Mouse (Mus musculus) midbrain, embryonic 13.5 days (tissue): ENCODE data around the gene 2700097O09Rik. TPM values are rescaled to one million over a fixed set of nuclear protein-coding genes. Genes with fewer than 3 reads are reported as not detected.
"Not testable (repeated sequence)": the region's sequence is repeated elsewhere in the genome, so short reads cannot be mapped to it uniquely, and the experiment has no call there.

Experiments used
- ATAC-seq: fragments of 200-750 bp; cut with Nextera tagmentation; 2 replicates; pipeline ENCODE4 v1.8.0; 2017; ENCODE audit warnings: mild to moderate bottlenecking, moderate TSS enrichment, moderate library complexity
- H3K27ac ChIP-seq: fragments of 300-500 bp; sonication (generic); 2 replicates; pipeline ENCODE4 v1.5.1; 2015; ENCODE audit warnings: inconsistent platforms, mild to moderate bottlenecking, moderate library complexity
- H3K27me3 ChIP-seq: fragments of 300-500 bp; sonication (generic); 2 replicates; pipeline ENCODE4 v1.6.1; 2015; ENCODE audit warnings: mild to moderate bottlenecking, inconsistent platforms
- H3K36me3 ChIP-seq: fragments of 300-500 bp; sonication (generic); 2 replicates; pipeline ENCODE4 v1.6.1; 2015; ENCODE audit warnings: mild to moderate bottlenecking, inconsistent platforms
- H3K4me1 ChIP-seq: fragments of 300-500 bp; sonication (generic); replicated peaks from 2 replicates; pipeline ENCODE4 v1.6.1; 2015; ENCODE audit warnings: inconsistent platforms
- H3K4me2 ChIP-seq: fragments of 300-500 bp; sonication (generic); replicated peaks from 2 replicates; pipeline ENCODE4 v1.6.1; 2015; ENCODE audit warnings: moderate library complexity, mild to moderate bottlenecking, inconsistent platforms
- H3K4me3 ChIP-seq: fragments of 300-500 bp; sonication (generic); replicated peaks from 2 replicates; pipeline ENCODE4 v1.5.1; 2015; ENCODE audit warnings: mild to moderate bottlenecking, inconsistent platforms
- H3K9ac ChIP-seq: fragments of 300-500 bp; sonication (generic); replicated peaks from 2 replicates; pipeline ENCODE4 v1.6.1; 2015; ENCODE audit warnings: mild to moderate bottlenecking, inconsistent platforms
- H3K9me3 ChIP-seq: fragments of 300-500 bp; sonication (generic); 2 replicates; pipeline ENCODE4 v1.6.1; 2016; ENCODE audit warnings: mild to moderate bottlenecking, inconsistent platforms
- WGBS: fragments of 180-500 bp; shearing (Covaris S2); methylation state at CpG from one replicate; pipeline ENCODE4 v1.1.7; 2015; 5-methylcytosine and 5-hydroxymethylcytosine counted together
- polyA plus RNA-seq: library from polyadenylated mRNA; unstranded; fragments of >200 nt; fragmentation: Nextera tagmentation; extraction: Ambion mirVana; gene quantifications from 2 replicates; pipeline ENCODE4 v1.2.1, GENCODE M21; 2015

Gene 2700097O09Rik
- 36.4 and 37.4 TPM in 2 replicates for polyA plus RNA-seq

DNA sequence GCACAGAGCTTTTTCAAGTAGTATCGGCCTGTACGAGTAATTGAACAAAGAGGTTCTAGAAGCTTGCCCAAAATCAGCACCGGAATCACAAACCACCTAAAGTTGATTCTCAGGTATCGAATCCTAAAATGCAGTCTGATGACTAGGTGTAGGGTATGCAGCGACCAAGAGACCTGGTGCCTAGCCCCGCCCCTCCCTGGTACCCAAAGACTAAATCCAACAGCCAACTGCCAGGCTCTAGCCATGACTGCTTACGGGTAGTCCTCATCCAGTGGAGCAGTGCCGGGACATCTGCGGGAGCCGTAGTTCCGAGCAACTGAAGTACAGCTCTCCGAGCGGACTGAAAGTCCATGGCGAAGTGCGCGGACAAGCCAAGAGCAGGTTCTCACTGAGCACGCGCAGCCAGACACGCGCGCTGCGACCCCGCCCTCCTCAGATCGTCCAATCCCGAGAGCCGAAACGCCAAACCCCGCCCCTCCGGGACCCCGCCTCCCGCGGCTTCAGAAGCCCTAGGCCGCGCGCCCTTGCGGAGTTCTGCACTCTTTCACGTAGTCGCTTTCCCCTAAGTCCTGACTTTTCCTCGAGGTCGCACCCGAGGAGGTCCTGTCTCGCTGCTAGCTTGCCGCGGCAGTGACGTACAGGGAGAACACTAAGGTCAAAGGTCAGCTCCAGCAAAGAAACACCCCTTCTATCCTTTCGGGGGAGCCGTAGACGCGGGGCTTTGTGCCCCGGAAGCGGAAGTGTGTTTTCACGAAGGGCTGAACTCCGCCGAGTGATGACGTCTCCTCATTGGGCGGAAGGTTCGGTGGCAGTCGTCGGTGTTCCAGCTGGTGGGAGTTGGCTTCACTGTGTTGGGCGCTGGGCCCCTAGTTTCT is at the start of gene 2700097O09Rik, which contains the start of gene Srp54a:
Gene 2700097O09Rik (minus strand): TSS at position 385 of the 875 bp plus-strand sequence.
Gene Srp54a (plus strand): TSS at position 537 of the 875 bp plus-strand sequence.
- peak within 1 kb of the TSS; percentile 63 for H3K4me2 ChIP-seq
- not testable (repeated sequence) for H3K9me3 ChIP-seq, H3K4me1 ChIP-seq, H3K36me3 ChIP-seq, H3K27me3 ChIP-seq
- H3K27ac ChIP-seq = peak within 1 kb of the TSS; percentile 78
- H3K4me3 ChIP-seq = peak within 1 kb of the TSS; percentile 75
- peak within 1 kb of the TSS; percentile 75 for H3K9ac ChIP-seq
- WGBS = under 1% methylated on average over 59 of the region's 60 CpGs
- peak; percentile 98 for ATAC-seq

GRCm38 (mm10) chr12:55124731-55125130 is 44.8 kb upstream of the 2700097O09Rik start:
- not testable (repeated sequence) for H3K9ac ChIP-seq, H3K9me3 ChIP-seq, H3K27me3 ChIP-seq, H3K4me1 ChIP-seq, H3K4me3 ChIP-seq, H3K36me3 ChIP-seq, H3K4me2 ChIP-seq, H3K27ac ChIP-seq
- peak; percentile 59 for ATAC-seq
- no CpG with 5 or more reads among the region's 18 CpGs for WGBS

GRCm38 (mm10) chr12:55124242-55124641 is 44.3 kb upstream of the 2700097O09Rik start, which contains the start of gene Fam177a:
TSS of gene Fam177a (plus strand) at chr12:55124469.
- ATAC-seq = peak; percentile 96
- H3K4me1 ChIP-seq, H3K9ac ChIP-seq, H3K36me3 ChIP-seq, H3K27ac ChIP-seq, H3K27me3 ChIP-seq, H3K9me3 ChIP-seq, H3K4me2 ChIP-seq, H3K4me3 ChIP-seq: not testable (repeated sequence)
- WGBS = no CpG with 5 or more reads among the region's 40 CpGs

DNA sequence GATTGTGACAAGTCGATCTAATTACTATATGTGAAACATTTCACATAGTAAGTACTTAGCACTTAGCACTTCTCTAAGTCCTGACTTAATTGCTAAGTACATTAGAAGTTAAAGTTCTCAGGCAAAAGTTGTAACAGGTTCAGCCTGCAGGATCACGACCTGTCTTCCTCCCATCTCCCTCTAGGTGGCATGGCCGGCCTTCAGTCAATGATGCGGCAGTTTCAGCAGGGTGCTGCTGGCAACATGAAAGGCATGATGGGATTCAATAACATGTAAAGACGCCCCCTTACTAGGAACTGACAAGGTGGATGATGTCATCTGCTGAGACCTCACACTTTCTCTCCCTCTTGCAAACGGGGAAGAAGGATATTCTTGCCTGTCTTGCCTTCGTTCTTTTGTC is 32.7 kb upstream of the 2700097O09Rik start:
- not testable (repeated sequence) for H3K4me2 ChIP-seq, H3K27ac ChIP-seq, H3K4me1 ChIP-seq, H3K9ac ChIP-seq, H3K36me3 ChIP-seq, H3K9me3 ChIP-seq, ATAC-seq, H3K4me3 ChIP-seq, H3K27me3 ChIP-seq
- WGBS = no CpG with 5 or more reads among the region's 7 CpGs

- not testable (repeated sequence) for H3K36me3 ChIP-seq, H3K4me2 ChIP-seq, H3K9me3 ChIP-seq, H3K9ac ChIP-seq, H3K4me1 ChIP-seq, ATAC-seq, H3K27me3 ChIP-seq, H3K27ac ChIP-seq, H3K4me3 ChIP-seq
- WGBS = 100% methylated on average over 1 of the region's 7 CpGs
These were observed 12.2 kb upstream of the 2700097O09Rik start for GRCm38 (mm10) chr12:55092127-55092526.

GRCm38 (mm10) chr12:55080601-55080942 is 662 bp upstream of the 2700097O09Rik start:
- 0% methylated on average over 25 of the region's 25 CpGs for WGBS
- peak overlapping the region; percentile 75 for H3K4me3 ChIP-seq
- H3K27ac ChIP-seq = peak overlapping the region; percentile 78
- H3K9ac ChIP-seq = peak overlapping the region; percentile 75
- H3K4me1 ChIP-seq, H3K36me3 ChIP-seq, H3K27me3 ChIP-seq, H3K9me3 ChIP-seq, ATAC-seq: not testable (repeated sequence)
- H3K4me2 ChIP-seq = peak overlapping the region; percentile 59

- Histone ChIP-seq H3K4me2 (0 out of 2 replicates have a peak overlapping the region, but pooled peaks have one; percentile 20), H3K4me3 (0 out of 2 replicates have a peak overlapping the region, but pooled peaks have one; percentile 2)
- ATAC-seq, H3K4me1 ChIP-seq, H3K27ac ChIP-seq, H3K36me3 ChIP-seq, H3K9me3 ChIP-seq, H3K27me3 ChIP-seq, H3K9ac ChIP-seq: not testable (repeated sequence)
- WGBS = 64% methylated on average over 2 of the region's 2 CpGs
These were observed 1.2 kb downstream of the 2700097O09Rik start for GRCm38 (mm10) chr12:55078706-55079105.

- H3K9me3 ChIP-seq = no peaks in the 10 kb centered on the region
- 97% methylated on average over 2 of the region's 2 CpGs for WGBS
- H3K36me3 ChIP-seq = no peaks in the 10 kb centered on the region
- no peak overlapping the region for H3K4me2 ChIP-seq
- no peak overlapping the region for H3K4me3 ChIP-seq
- H3K27ac ChIP-seq = no peak overlapping the region
- H3K4me1 ChIP-seq = peaks cover 6% of the 10 kb centered on the region
- H3K27me3 ChIP-seq = no peaks in the 10 kb centered on the region
- ATAC-seq = no peak
- no peak overlapping the region for H3K9ac ChIP-seq
These were observed 4.6 kb downstream of the 2700097O09Rik start for GRCm38 (mm10) chr12:55075296-55075695.

DNA sequence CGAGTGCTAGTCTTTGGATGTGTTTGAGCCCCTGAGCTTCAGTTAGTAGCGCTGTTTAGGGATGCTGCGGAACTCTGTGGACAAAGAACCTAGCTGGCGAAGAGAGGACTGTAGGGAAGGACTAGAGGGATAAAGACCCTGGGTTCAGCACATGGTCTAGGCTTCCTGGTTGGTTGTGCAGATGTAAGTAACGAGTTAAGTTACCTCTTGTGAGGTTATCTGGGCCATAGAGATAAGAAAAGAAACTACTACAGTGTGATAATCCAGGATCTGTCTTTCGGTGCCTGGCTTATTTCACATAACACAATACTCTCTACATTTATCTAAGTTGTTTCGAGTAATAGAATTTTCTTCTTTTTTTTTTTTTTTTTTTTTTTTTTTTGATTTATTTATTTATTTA is 6.2 kb downstream of the 2700097O09Rik start:
- Histone ChIP-seq H3K9ac (no peak overlapping the region), H3K4me3 (no peak overlapping the region)
- 96% methylated on average over 7 of the region's 7 CpGs for WGBS

DNA sequence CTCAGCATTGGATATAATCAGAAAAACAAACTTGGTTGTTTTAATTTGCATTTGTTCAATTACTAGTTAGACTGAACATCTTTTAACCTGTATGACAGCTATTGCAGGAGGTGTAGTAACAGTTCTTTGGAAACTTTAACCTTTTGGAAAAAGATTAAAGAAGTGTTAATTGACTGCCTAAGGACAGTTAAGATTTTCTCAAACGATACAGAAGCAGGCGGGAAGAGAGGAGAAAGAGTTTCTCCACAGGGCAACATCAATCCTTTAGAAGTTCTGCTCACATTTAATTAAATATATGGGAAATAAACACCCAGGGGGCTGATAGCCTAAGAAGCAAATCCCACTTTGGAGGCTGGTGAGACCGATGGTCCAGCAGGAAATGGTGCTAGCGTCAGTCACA is 7.4 kb downstream of the 2700097O09Rik start:
- 80% methylated on average over 4 of the region's 4 CpGs for WGBS
- no peaks in the 10 kb centered on the region for H3K36me3 ChIP-seq
- no peak overlapping the region for H3K9ac ChIP-seq
- H3K4me3 ChIP-seq = no peak overlapping the region
- H3K4me2 ChIP-seq = no peak overlapping the region
- no peaks in the 10 kb centered on the region for H3K9me3 ChIP-seq
- H3K27me3 ChIP-seq = no peaks in the 10 kb centered on the region
- no peak overlapping the region for H3K27ac ChIP-seq
- no peak for ATAC-seq
- no peaks in the 10 kb centered on the region for H3K4me1 ChIP-seq

More for the DNA sequence above, 6.2 kb downstream of the 2700097O09Rik start:
- Histone ChIP-seq H3K4me2 (no peak overlapping the region), H3K36me3 (no peaks in the 10 kb centered on the region), H3K9me3 (no peaks in the 10 kb centered on the region), H3K27ac (no peak overlapping the region), H3K4me1 (peaks cover under 1% of the 10 kb centered on the region; the same call in 1 of the 2 replicates), H3K27me3 (no peaks in the 10 kb centered on the region)
- no peak for ATAC-seq

DNA sequence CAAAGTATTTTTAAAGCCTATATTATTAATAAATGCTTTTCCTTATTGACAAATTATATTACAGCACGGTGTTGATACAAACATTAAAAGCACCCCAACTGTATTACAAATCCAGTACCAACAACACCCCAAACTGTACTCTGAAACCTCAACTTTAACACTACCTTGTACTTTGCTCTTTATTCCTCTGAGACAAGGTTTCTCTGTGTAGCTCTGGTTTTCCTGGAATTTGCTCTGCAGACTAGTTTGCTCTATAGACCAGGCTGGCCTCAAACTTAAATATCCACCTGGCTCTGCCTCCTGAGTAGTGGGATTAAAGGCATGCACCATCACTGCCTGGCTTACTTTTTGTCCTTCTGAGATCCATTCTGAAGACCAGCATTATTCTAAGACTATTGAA is 17.8 kb downstream of the 2700097O09Rik start:
- peaks cover 18% of the 10 kb centered on the region for H3K36me3 ChIP-seq
- WGBS = 93% methylated on average over 1 of the region's 1 CpGs
- H3K9ac ChIP-seq = no peak overlapping the region
- no peaks in the 10 kb centered on the region for H3K4me1 ChIP-seq
- H3K4me2 ChIP-seq = no peak overlapping the region
- no peaks in the 10 kb centered on the region for H3K9me3 ChIP-seq
- H3K4me3 ChIP-seq = no peak overlapping the region
- H3K27me3 ChIP-seq = no peaks in the 10 kb centered on the region
- ATAC-seq = no peak
- no peak overlapping the region for H3K27ac ChIP-seq

DNA sequence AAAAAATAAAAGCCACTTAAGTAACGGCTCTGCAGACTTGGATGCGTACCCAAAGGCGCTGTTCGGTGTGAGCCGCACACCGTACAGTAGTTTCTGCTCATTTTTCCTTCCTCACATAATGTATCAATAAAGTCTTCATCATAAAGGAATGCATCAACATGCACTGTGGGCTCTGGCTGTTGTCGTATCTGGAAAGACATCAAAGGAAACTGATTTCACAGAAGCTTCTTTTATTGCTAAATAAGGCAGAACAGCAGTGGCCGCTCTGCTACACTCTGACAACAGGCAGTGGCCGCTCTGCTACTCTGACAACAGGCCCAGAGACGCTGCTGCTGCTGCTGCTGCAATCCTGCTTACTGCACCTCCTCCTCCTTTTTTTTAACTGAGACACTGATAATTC is 18.9 kb downstream of the 2700097O09Rik start:
- H3K36me3 ChIP-seq = peaks cover 25% of the 10 kb centered on the region
- no peak for ATAC-seq
- no peak overlapping the region for H3K27ac ChIP-seq
- no peaks in the 10 kb centered on the region for H3K4me1 ChIP-seq
- no peak overlapping the region for H3K9ac ChIP-seq
- no peaks in the 10 kb centered on the region for H3K9me3 ChIP-seq
- H3K4me2 ChIP-seq = no peak overlapping the region
- 84% methylated on average over 10 of the region's 10 CpGs for WGBS
- no peaks in the 10 kb centered on the region for H3K27me3 ChIP-seq
- H3K4me3 ChIP-seq = no peak overlapping the region
